Mouse (Mus musculus): ENCODE measurements around the gene Rnf187.
"Not testable (repeated sequence)": the region's sequence is repeated elsewhere in the genome, so short reads cannot be mapped to it uniquely, and the experiment has no call there.

Gene Rnf187

GRCm38 (mm10) chr11:58965001-58965760 lies 26.5 kb upstream of the Rnf187 start:
- DNase-seq: no peak

GRCm38 (mm10) chr11:58964216-58964615 lies 25.5 kb upstream of the Rnf187 start:
- no peak for DNase-seq

GRCm38 (mm10) chr11:58963543-58963942 lies 24.8 kb upstream of the Rnf187 start:
- peak; percentile 60 for DNase-seq

GRCm38 (mm10) chr11:58961364-58962177 lies 22.9 kb upstream of the Rnf187 start:
- no peak for DNase-seq

GRCm38 (mm10) chr11:58959921-58960465 lies 21.3 kb upstream of the Rnf187 start:
- DNase-seq: peak; percentile 84

- no peak for DNase-seq
Measured at GRCm38 (mm10) chr11:58959186-58959825, 20.6 kb upstream of the Rnf187 start.

- DNase-seq: no peak
Measured at GRCm38 (mm10) chr11:58958536-58958935, 19.8 kb upstream of the Rnf187 start.

GRCm38 (mm10) chr11:58957226-58957914 lies 18.7 kb upstream of the Rnf187 start:
- DNase-seq: no peak

- no peak for DNase-seq
Measured at GRCm38 (mm10) chr11:58955868-58956257, 17.1 kb upstream of the Rnf187 start.

GRCm38 (mm10) chr11:58955143-58955867 lies 16.6 kb upstream of the Rnf187 start:
- peak; percentile 56 for DNase-seq

- peak; percentile 90 for DNase-seq
Measured at GRCm38 (mm10) chr11:58954420-58955142, 15.9 kb upstream of the Rnf187 start, which contains the start of the genes Hist3h2a and Trim17. TSS of gene Hist3h2a (plus strand) at chr11:58954685. TSS of gene Trim17 (plus strand) at chr11:58954685.

- DNase-seq: not testable (repeated sequence)
Measured at GRCm38 (mm10) chr11:58954170-58954419, 15.4 kb upstream of the Rnf187 start.

- peak; percentile 46 for DNase-seq
Measured at GRCm38 (mm10) chr11:58953351-58954169, 14.8 kb upstream of the Rnf187 start.

- DNase-seq: no peak
Measured at GRCm38 (mm10) chr11:58951210-58951609, 12.5 kb upstream of the Rnf187 start.

- no peak for DNase-seq
Measured at GRCm38 (mm10) chr11:58949480-58950431, 11.0 kb upstream of the Rnf187 start.

GRCm38 (mm10) chr11:58948542-58949479 lies 10.1 kb upstream of the Rnf187 start, which contains the start of gene Hist3h2ba:
TSS of gene Hist3h2ba (plus strand) at chr11:58948920.
- DNase-seq: peak; percentile 64

- no peak for DNase-seq
Measured at GRCm38 (mm10) chr11:58947798-58948528, 9.2 kb upstream of the Rnf187 start.

Data from kidney, postnatal 10 days (tissue).